Mouse (Mus musculus) ZHBTc4 (cell line): ENCODE data around the gene Zmym4.
A peak's percentile ranks its signal among the peaks of the same experiment; 100 is the strongest.

Experiments used
- DNase-seq: peaks from one replicate; pipeline ENCODE4 v3.0.0-alpha.2; 2011; ENCODE audit warnings: low read depth, low spot score

Gene Zmym4

DNA sequence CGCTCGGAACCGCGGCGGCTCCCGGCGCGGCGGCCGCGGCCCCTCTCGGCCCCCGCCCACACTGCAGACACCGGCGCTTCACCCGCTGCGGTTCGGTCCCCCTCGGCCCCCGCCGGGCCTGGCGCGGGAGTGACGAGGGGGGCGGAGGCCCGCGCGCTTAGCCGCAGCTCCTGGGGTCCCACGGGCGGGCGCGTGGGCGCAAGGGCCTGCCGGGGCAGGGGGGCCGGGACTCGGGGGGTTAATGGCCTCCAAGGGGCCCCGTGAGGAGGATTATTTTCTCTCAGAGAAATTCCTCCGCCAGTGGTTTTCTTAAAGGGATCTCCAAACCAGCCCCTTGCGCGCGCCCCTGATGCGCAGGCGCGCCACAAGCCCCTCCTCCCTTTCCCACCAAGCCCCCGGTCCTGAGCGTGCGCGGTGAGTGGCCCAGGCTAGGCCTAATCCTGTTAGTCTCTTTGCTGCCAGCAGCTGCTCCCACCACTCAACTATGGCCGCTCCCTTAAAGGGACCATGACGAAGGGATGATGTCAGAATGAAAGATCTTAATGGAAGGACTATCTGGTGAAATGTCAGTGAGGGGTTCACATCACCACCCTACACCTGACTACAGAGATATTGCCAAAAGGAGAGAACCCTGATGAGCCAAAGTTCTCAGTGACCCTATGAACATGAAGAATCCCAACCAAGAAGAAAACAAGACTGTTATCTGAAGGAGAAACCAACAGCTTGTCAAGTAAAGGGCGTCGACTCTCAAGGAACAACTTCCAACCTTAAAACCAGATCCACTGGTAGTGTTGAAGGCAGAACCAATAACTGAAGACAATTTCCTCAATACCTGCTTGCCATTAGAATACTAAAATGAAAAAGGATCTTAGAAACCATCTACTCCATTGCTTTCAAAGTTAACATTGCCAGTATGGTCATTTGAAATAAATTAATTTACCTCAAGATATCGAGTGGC, at the start of gene Zmym4:
Gene Zmym4, minus strand, starts transcription at position 272 of the 958 bp plus-strand sequence.
- peak; percentile 99 for DNase-seq

DNA sequence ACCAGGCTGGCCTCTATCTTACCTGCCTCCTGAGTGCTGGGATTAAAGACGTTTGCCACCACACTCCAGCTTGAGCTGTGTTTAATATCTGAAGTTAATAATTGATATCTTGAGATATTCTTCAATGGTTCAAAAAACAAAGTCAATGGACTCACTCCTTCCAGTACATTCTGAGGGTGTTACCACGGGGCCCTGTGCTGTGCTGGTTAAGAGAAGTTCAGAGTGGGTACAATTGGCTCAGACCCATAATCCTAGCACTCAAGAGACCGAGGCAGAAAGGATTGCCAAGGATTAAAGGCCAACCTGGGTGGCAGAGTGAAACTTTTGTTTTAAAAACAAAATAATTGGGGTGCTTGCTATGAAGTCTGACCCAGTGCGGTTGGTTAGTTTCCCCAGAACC, 48.4 kb upstream of the Zmym4 start:
- no peak for DNase-seq

DNA sequence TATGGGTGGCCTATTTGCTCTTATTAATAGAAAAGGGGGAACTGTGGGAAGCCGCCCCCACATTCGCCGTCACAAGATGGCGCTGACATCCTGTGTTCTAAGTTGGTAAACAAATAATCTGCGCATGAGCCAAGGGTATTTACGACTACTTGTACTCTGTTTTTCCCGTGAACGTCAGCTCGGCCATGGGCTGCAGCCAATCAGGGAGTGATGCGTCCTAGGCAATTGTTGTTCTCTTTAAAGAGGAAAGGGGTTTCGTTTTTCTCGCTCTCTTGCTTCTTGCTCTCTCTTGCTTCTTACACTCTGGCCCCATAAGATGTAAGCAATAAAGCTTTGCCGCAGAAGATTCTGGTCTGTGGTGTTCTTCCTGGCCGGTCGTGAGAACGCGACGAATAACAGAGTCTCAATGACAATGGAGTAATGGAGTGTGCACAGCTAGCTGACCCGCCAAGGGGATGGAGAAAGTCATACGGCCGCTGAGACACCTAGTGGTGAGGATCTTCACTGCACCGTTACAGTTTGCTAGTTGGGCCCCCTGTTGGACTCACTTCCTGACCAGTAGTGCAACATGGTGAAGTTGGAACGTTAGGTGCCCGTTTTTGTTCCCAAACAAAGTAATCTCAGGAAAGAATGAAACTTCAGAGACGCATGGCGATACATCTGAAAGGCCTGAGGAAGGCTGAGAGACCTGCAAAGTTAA, 47.5 kb upstream of the Zmym4 start:
- DNase-seq = peak; percentile 91

DNA sequence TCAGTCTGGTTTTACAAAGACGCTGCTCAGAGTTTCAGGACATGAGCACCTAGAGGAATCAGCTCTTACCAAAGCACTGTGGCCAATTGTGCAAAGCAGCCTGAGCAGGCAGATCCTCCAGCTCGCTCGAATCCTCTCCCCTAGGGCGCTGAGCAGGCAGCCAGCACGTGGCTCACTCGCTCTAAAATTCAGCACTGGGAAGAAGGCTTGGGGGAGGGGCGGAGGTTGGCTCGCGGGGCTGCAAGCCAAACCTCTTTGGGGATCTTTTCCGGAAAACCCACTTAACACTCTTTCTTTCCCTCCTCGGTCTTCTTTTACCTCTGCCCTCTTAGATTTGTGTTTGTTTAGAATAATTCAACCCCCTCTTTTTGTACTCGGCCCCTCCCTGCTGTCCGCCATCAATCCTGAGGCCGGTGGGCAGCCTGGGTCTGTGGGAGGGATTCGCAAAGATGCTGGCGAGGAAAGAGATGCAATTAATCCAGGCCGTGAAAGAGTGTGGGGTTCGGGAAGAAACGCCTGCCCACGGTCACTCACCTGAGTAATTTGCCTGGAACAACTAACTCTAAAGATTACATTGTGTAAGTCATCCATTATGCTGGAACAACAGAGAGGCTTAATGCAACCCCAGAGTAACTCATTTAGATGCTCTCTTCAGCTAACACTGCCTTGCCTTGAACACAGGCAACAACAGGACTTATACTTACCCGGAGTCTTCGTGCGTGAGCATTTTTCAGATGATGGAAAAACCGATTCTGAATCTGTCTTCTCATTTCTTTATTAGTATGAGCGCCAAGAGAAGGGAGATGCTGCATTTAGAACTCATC, 37.4 kb upstream of the Zmym4 start:
- DNase-seq = peak; percentile 86

DNA sequence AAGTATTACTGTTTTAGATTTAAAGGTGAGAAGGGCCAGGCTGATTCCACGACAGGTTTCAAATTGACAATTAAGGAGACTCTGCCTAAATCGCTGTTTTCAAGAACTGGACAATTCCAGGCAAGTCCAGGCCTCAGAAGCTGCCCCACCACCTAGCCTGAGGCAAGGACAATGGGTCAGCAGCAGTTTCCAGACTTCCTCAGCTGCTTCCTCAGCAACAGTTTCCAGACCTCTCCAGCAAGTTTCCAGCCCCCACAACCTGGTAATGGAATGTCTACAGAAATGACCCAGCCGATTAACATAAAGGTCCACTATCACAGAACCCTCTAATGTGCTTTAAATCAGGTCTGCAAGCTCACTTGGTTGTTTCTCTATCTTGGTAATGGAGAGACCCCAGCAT, 36.4 kb upstream of the Zmym4 start:
- no peak for DNase-seq

DNA sequence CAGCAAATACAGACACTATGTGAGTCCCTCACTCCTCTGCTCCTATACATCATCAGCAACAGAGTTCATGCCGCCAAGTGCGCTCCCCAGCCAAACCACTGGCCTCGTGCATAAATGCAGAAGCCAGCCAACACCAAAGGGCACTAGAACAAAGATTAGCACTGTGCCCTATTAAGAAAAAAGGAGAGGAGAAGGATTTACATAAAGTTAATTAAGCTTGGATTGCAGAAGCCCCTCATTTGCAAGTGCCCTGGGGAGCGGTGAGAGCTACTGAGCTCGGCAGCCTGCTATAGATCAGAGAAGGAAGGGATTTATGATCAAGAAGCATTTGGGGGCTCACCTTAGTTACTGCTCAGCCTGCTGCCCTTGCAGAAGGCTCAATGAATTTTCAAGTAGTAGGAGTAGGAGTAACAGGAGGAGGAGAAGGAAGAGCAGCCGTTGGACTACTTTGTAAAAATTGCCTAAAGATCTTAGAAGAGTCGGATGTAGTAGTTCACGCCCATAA, 32.7 kb upstream of the Zmym4 start:
- DNase-seq = no peak

DNA sequence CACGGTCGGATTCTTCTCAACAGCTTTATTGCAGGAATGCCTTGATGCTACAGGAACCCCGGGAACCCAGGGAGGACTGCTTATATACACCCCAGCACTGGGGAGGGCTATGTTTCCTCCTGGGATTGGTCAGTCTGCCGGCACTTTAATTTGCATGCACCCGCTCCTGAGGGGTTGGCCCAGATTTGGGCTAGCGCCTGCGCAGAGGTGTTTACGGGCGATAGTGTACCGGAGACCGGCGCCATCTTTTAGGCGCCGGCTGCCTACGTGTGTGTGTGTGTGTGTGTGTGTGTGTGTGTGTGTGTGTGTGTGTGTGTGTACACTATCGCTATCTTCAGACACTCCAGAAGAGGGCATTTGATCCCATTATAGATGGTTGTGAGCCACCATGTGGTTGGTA, 31.4 kb upstream of the Zmym4 start:
- peak; percentile 66 for DNase-seq

DNA sequence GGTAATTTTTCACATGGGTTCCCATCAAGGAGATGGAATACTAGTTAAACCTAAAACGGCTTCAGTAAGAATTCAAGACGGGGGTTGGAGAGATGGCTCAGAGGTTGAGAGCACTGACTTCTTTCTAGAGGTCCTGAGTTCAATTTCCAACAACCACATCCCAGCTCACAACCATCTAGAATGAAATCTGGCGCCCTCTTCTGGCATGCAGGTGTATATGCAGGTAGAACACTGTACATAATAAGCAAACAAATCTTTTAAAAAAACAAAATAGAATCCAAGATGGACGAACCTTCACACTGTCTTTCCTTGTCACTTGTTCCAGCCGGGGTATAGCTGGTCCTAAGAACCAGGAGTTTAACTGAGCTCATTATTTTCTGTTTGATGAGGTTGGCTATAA, 24.4 kb upstream of the Zmym4 start:
- peak; percentile 81 for DNase-seq

DNA sequence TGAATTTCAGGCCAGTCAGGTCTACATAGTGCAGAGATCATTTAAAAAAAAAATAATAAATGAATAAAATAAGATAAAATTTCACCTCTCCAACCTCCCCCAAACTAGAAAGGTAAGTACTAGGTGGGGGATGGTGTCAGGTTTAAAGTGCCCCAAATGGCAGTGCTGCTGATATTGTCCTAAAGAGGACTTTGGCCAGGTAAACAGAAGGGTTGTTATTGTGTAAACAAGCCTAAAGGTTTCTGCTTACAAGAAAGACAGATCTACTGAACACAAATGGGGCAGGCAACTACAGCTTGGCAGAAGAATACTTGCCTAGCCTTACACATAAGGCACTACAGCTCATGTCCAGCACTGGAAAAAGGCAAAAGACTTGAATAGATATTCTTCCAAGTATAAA, 22.6 kb upstream of the Zmym4 start:
- no peak for DNase-seq

DNA sequence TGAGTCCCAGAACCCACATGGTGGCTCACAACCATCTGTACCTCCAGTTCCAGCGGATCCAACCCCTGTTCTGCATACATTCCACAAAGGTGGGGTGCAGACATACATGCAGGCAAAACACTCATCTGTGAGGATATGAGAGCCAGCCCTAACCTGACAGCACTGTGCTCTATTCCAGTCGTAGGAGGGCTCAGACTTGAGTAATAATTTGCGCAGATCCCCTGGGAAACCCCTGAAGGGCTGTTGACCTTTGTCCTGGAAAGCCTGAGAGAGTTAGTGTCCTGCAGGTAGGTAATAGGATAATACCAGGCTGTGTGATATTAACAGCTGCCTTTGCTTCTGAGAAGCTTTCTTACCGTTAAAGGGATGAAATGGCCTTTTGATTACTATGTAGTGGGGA, 20.6 kb upstream of the Zmym4 start:
- DNase-seq = no peak

DNA sequence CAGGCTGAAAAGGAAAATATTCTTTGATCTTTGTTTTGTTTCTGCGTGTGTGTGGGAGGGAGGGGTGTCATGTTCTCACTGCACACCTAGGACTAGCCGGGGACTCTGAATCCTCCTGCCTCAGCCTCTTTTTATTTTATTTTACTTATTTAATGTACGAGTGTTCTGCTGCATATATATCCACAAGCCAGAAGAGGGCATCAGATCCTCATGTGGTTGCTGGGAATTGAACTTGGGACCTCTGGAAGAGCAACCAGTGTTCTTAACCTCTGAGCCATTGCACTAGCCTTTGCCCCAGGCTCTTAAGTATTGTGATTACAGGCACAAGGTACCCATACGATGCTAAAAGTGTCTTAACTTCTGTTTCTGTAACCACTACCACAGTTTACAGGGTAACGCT, 18.8 kb upstream of the Zmym4 start:
- DNase-seq = no peak

DNA sequence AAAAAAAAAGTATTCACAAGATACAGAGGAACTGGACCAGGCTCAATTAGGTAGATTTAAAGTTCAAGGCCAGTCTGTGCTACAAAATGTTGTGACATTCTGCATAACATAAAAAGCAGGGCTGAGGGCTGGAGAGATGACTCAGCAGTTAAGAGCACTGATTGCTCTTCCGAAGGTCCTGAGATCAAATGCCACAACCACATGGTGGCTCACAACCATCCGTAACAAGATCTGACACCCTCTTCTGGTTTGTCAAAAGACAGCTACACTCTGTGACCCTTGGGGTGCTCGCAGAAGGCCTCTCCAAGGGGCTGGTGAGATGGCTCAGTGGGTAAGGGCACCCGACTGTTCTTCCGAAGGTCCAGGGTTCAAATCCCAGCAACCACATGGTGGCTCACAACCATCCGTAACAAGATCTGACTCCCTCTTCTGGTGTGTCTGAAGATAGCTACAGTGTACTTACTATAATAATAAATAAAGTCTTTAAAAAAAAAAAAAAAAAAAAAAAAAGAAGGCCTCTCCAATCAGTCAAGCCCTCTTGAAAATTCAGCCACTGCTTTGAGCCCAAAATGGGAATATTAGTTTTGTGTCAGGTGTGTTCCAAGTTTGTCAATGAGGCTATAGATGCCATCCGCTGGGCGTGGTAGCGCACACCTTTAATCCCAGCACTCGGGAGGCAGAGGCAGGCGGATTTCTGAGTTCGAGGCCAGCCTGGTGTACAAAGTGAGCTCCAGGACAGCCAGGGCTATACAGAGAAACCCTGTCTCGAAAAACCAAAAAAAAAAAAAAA, 16.0 kb upstream of the Zmym4 start:
- DNase-seq = peak; percentile 63

DNA sequence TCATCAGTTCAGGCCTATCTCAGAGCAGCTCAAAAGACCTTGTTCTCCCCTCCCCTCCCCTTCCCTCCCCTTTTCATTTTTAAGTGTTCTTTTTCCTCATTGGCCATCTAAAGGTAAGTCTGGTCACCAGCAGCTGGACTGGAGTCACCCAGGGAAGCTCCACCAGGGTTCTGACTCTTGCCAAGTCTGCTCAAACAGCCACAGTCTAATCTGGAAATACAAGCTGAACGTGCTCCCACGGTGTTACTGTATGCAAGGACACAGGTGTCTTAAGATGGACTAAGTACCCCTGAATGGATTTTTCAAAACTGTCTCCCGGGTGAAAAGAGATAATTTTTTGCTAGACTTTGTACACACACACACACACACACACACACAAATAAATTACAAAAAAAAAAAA, 15.4 kb upstream of the Zmym4 start:
- DNase-seq = no peak

DNA sequence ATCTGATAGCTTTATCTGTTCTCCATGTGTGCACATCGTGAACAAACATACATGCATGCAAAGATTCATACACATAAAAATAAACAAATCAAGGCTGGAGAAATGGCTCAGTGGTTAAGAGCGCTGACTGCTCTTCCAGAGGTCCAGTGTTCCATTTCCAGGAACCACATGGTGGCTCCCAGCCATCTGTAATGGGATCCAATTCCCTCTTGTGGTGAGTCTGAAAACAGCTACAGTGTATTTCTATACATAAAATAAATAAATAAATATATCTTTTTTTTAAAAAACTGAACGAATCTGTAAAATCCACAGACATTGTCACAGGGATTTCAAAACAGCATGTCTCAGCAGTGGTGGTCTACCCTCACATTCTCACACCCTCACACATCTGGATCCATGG, 10.8 kb upstream of the Zmym4 start:
- peak; percentile 60 for DNase-seq

DNA sequence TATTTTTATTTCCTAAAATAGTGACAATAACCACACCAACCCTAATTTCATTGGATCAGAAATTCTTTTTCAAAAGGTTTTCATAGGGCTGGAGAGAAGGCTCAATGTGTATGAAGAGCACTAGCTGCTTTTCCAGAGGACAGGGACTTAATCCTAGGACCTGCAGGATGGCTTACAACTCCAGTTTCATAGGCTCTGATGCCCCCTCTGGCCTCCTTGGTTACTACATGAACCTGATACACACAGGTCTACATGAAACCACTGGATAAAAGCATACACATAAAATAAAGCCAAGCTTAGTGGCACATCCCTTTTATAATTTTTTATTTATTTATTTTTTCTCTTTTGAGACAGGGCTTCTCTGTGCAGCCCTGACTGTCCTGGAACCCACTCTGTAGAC, 9.5 kb upstream of the Zmym4 start:
- peak; percentile 85 for DNase-seq

DNA sequence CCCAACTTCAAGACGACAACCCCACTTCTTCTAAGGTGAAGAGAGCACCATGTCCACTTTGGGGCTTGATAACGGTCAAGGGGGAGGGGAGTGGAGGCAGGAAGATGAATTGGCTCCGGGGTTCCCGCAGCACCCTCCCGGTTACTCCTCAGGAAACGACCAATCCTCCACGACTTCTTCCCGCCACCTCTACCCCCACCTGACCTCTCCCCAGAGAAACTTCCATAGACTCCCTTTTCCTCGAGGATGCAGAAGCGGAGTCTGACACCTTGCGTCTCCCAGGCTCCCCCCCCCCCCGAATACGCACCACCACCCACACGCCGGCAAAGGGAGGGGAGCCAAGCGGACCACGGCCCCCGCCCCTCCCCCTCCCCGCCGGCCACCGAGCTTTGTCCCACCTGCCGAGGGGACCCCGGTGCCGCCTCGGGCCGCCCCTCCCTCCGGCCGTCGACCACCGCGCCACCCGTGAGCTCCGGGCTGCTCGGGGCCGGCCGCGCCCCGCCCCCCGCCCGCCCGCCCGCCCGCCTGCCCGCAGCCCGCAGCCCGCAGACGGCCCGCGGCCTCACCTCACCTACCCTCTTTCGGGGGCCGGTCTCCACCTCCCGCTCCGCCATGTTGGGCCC, 583 bp downstream of the Zmym4 start:
- peak; percentile 75 for DNase-seq

DNA sequence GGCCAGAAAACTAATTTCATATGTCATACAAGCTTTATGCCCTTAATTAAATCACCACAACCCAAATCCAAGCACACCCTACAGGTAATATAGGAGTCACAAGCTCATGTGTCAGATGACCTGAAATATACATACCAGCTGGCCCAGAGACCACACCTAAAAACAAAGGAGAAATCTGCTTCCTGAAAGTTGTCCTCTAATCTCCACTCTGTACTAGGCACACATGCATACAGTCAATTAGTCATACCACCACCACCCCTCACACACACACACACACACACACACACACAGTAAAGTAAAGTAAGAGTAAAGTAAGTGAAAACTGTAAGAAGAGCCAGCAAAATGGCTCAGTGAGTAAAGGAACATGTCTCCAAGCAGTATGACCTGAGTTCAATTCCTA, 9.3 kb downstream of the Zmym4 start:
- no peak for DNase-seq

DNA sequence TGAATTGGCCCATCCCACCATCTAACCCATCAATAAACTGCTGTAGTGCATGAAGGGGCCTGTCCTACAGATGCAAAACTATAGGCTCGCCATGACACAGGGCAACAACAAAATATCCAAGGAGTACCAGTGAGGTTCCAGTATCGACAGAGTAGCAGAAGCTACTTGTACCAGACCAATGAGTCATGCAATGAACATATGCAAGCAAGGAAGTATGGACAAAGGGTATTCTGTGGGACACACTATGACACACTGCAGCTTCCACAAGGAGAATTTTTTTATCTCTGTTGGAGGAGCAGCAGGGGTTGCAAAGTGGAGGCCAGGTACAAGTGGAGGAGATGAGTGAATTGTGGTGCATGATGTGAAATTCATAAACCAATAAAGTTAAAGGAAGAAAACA, 9.7 kb downstream of the Zmym4 start:
- no peak for DNase-seq

DNA sequence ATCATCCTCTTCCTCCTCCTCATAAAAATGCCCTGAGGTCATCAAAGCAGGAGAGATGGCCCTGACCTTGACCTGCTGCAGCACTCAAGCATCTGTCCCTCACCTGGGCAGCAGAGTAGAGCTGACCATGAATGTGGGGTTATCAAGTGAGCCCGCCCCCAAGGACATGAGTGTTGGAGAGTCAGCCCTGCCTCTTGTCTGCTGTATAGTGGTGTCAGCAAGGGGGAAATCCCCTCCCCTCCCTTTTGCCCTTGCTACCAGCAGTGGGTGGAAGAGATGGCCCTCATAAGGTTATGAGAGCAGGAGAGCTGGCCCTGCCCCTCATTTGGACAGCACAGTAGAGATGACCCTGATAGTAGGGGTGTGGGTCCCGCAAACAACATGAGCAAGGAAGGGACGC, 10.5 kb downstream of the Zmym4 start:
- DNase-seq = no peak

DNA sequence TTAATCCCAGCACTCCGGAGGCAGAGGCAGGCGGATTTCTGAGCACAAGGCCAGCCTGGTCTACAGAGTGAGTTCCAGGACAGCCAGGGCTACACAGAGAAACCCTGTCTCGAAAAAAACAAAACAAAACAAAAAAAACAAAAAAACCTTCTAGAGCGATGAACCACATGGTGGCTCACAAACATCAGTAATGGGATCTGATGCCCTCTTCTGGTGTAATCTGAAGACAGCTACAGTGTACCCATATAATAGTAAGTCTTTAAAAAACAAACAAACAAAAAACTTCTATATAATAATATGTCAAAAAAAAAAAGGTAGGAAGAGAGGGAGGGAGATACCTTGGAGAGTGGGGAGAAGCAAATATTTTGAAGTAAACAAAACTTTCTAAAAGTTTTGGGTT, 17.1 kb downstream of the Zmym4 start:
- peak; percentile 38 for DNase-seq

DNA sequence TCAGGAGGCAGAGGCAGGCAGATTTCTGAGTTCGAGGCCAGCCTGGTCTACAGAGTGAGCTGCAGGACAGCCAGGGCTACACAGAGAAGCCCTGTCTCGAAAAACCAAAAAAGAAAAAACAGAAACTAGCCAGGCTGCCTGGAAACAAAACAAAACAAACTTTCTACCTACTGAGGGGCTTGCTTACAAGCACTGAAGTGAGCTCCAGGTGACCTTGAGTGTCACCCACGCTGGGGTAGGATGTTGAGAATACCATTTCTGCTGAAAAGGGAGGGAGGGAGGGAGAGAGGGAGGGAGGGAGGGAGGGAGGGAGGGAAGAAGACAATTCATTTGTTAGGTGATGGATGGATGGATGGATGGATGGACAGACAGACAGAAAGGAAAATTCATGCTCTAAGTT, 24.5 kb downstream of the Zmym4 start:
- DNase-seq = peak; percentile 36
